Mouse (Mus musculus) urinary bladder, postnatal 10 days (tissue): ENCODE data around the gene Pkp4.
"Not testable (repeated sequence)": the region's sequence is repeated elsewhere in the genome, so short reads cannot be mapped to it uniquely, and the experiment has no call there.

Experiments
- DNase-seq: peaks from one replicate; pipeline ENCODE4 v3.0.0; 2022; ENCODE audit warnings: low spot score

Gene Pkp4

GRCm38 (mm10) chr2:59383852-59384776, 223.5 kb downstream of the Pkp4 start:
- no peak for DNase-seq

GRCm38 (mm10) chr2:59385211-59385935, 224.7 kb downstream of the Pkp4 start:
- no peak for DNase-seq

GRCm38 (mm10) chr2:59389971-59390370, 229.3 kb downstream of the Pkp4 start:
- no peak for DNase-seq

GRCm38 (mm10) chr2:59393177-59393576, 232.5 kb downstream of the Pkp4 start:
- no peak for DNase-seq

- no peak for DNase-seq
Observed at GRCm38 (mm10) chr2:59394651-59395050, 234.0 kb downstream of the Pkp4 start.

GRCm38 (mm10) chr2:59395160-59395650, 234.6 kb downstream of the Pkp4 start:
- DNase-seq = not testable (repeated sequence)

- no peak for DNase-seq
Observed at GRCm38 (mm10) chr2:59396555-59396954, 235.9 kb downstream of the Pkp4 start.

- DNase-seq = no peak
Observed at GRCm38 (mm10) chr2:59397531-59397930, 236.9 kb downstream of the Pkp4 start.

GRCm38 (mm10) chr2:59400901-59401378, 240.3 kb downstream of the Pkp4 start:
- no peak for DNase-seq

- DNase-seq = no peak
Observed at GRCm38 (mm10) chr2:59401841-59402461, 241.3 kb downstream of the Pkp4 start.

- no peak for DNase-seq
Observed at GRCm38 (mm10) chr2:59404022-59404421, 243.4 kb downstream of the Pkp4 start.
